Mouse (Mus musculus) lung, embryonic 16.5 days (tissue): Measurements from ENCODE around the gene Fos. TPM values are rescaled to one million over a fixed set of nuclear protein-coding genes. Genes with fewer than 3 reads are reported as not detected.

Source experiments
- ATAC-seq: fragments of 200-750 bp; cut with Nextera tagmentation; 2 replicates; pipeline ENCODE4 v1.8.0; 2017; ENCODE audit warnings: low read depth, mild to moderate bottlenecking, moderate library complexity
- H3K27ac ChIP-seq: fragments of 300-500 bp; sonication (generic); 2 replicates; pipeline ENCODE4 v1.5.1; 2014; ENCODE audit warnings: mild to moderate bottlenecking, control low read depth, low read length
- H3K27me3 ChIP-seq: fragments of 300-500 bp; sonication (generic); 2 replicates; pipeline ENCODE4 v1.6.1; 2014; ENCODE audit warnings: low read depth, low read length, mixed read lengths; ENCODE audit not compliant: control insufficient read depth, insufficient read depth
- H3K36me3 ChIP-seq: fragments of 300-500 bp; sonication (generic); 2 replicates; pipeline ENCODE4 v1.6.1; 2014; ENCODE audit warnings: low read length; ENCODE audit not compliant: control insufficient read depth, insufficient read depth
- H3K4me1 ChIP-seq: fragments of 300-500 bp; sonication (generic); replicated peaks from 2 replicates; pipeline ENCODE4 v1.6.1; 2014; ENCODE audit warnings: low read length, mixed read lengths; ENCODE audit not compliant: control insufficient read depth, insufficient read depth
- H3K4me2 ChIP-seq: fragments of 300-500 bp; sonication (generic); 2 replicates; pipeline ENCODE4 v1.6.1; 2014; ENCODE audit warnings: low read depth, low read length, control low read depth
- H3K4me3 ChIP-seq: fragments of 300-500 bp; sonication (generic); 2 replicates; pipeline ENCODE4 v1.5.1; 2014; ENCODE audit warnings: mild to moderate bottlenecking, low read length, control low read depth
- H3K9ac ChIP-seq: fragments of 300-500 bp; sonication (generic); 2 replicates; pipeline ENCODE4 v1.6.1; 2014; ENCODE audit warnings: low read length, control low read depth
- H3K9me3 ChIP-seq: fragments of 300-500 bp; sonication (generic); 2 replicates; pipeline ENCODE4 v1.6.1; 2016; ENCODE audit warnings: low read length; ENCODE audit not compliant: control insufficient read depth
- WGBS: fragments of 180-500 bp; shearing (Covaris S2); extraction: QIAGEN DNeasy Blood & Tissue Kit; methylation state at CpG from one replicate; pipeline ENCODE4 v1.1.7; 2014; 5-methylcytosine and 5-hydroxymethylcytosine counted together
- polyA plus RNA-seq: library from polyadenylated mRNA; unstranded; fragments of >200 nt; fragmentation: Nextera tagmentation; extraction: Ambion mirVana; gene quantifications from 2 replicates; pipeline ENCODE4 v1.2.1, GENCODE M21; 2015

The Fos gene
- polyA plus RNA-seq, 1 experiment from 2014 or later = 6.8 TPM

GRCm38 (mm10) chr12:85514958-85515357 lies 41.3 kb downstream of the Fos start:
- ATAC-seq = no peak
- H3K4me3 ChIP-seq = no peak overlapping the region
- H3K27me3 ChIP-seq = no peaks in the 10 kb centered on the region
- H3K4me1 ChIP-seq = no peaks in the 10 kb centered on the region
- H3K36me3 ChIP-seq = no peaks in the 10 kb centered on the region
- no peak overlapping the region for H3K9ac ChIP-seq
- H3K27ac ChIP-seq = no peak overlapping the region
- 67% methylated on average over 5 of the region's 5 CpGs for WGBS
- no peak overlapping the region for H3K4me2 ChIP-seq
- H3K9me3 ChIP-seq = no peaks in the 10 kb centered on the region

- no peaks in the 10 kb centered on the region for H3K36me3 ChIP-seq
- no peak overlapping the region for H3K27ac ChIP-seq
- no peak overlapping the region for H3K4me2 ChIP-seq
- no peaks in the 10 kb centered on the region for H3K4me1 ChIP-seq
- no peak overlapping the region for H3K9ac ChIP-seq
- H3K9me3 ChIP-seq = no peaks in the 10 kb centered on the region
- WGBS = 77% methylated on average over 3 of the region's 3 CpGs
- H3K4me3 ChIP-seq = no peak overlapping the region
- H3K27me3 ChIP-seq = no peaks in the 10 kb centered on the region
- no peak for ATAC-seq
Measured at GRCm38 (mm10) chr12:85515865-85516264, 42.2 kb downstream of the Fos start.

DNA sequence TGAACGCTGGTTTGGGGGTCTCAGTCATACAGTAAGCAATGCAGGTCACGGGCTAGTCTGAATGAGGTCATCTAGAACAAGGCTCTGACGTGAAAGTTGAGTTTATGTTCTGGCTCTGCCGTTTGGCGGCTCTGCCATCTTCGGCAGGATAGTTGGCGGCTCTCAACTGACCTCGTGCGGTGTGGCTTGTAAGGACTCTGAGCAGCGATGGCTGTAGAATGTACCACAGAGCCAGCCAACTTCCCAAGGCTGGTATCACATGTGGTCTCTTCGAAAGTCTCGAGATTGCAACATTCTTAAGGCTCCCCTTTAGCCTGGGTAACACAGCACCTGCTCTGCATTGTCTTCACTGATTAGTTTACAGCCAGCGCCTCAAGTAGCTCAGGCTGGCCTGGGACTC lies 43.6 kb downstream of the Fos start:
- H3K36me3 ChIP-seq = no peaks in the 10 kb centered on the region

DNA sequence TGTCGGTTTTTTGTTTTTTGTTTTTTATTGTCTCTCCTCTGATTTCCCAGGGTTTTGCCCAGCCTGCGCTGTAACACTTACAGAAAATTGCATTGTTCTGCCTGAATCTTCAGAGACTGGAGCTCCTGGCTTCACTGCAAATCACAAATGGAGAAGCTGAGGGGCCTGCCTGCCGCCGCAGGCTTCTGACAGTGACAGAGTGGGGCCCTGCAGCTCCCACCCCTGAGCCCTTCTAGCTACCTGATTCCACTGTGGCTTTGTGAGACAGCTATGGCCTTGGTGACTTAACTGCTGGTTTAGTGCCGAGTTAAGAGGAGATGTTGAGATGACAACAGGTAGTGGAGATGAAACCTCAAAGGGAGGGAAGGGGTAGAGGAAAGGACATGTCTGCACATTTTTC lies 44.3 kb downstream of the Fos start:
- Histone ChIP-seq H3K27me3 (no peaks in the 10 kb centered on the region), H3K4me3 (no peak overlapping the region), H3K27ac (no peak overlapping the region), H3K9ac (no peak overlapping the region), H3K36me3 (no peaks in the 10 kb centered on the region), H3K4me1 (peaks cover 3% of the 10 kb centered on the region), H3K4me2 (no peak overlapping the region), H3K9me3 (no peaks in the 10 kb centered on the region)
- no peak for ATAC-seq
- WGBS = 63% methylated on average over 5 of the region's 5 CpGs

More for the DNA sequence above, 43.6 kb downstream of the Fos start:
- Histone ChIP-seq H3K4me1 (peaks cover under 1% of the 10 kb centered on the region), H3K27ac (no peak overlapping the region), H3K4me2 (no peak overlapping the region), H3K9me3 (no peaks in the 10 kb centered on the region), H3K4me3 (no peak overlapping the region), H3K9ac (no peak overlapping the region), H3K27me3 (no peaks in the 10 kb centered on the region)
- WGBS = 83% methylated on average over 13 of the region's 13 CpGs
- ATAC-seq = no peak

GRCm38 (mm10) chr12:85519553-85519952 lies 45.9 kb downstream of the Fos start:
- Histone ChIP-seq H3K9ac (no peak overlapping the region), H3K4me3 (no peak overlapping the region), H3K27me3 (no peaks in the 10 kb centered on the region), H3K27ac (no peak overlapping the region), H3K4me1 (peaks cover 8% of the 10 kb centered on the region), H3K9me3 (no peaks in the 10 kb centered on the region), H3K36me3 (no peaks in the 10 kb centered on the region), H3K4me2 (no peak overlapping the region)
- WGBS = 86% methylated on average over 6 of the region's 6 CpGs
- ATAC-seq = no peak

DNA sequence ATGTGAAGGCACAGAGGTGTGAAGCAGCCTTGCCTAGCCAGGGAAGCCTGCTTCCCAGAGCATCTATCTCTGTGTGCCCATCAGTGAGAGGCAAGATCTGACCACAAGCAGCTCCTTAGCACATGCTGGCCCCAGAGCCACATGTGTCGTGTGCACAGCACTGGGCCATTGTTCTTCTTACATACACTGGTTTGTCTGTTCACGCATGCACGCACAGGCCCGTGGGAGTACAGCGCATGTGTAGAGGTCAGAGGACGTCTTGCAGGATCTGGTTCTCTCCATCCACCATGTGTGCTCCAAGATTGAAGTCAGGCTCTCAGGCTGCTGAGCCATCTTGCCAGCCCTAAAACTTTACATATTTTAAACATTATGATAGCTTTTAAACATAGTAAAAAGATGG lies 47.4 kb downstream of the Fos start:
- no peaks in the 10 kb centered on the region for H3K36me3 ChIP-seq
- H3K4me1 ChIP-seq = peaks cover 8% of the 10 kb centered on the region
- WGBS = 93% methylated on average over 6 of the region's 6 CpGs
- H3K4me3 ChIP-seq = no peak overlapping the region
- H3K9me3 ChIP-seq = no peaks in the 10 kb centered on the region
- no peak overlapping the region for H3K27ac ChIP-seq
- H3K9ac ChIP-seq = no peak overlapping the region
- no peaks in the 10 kb centered on the region for H3K27me3 ChIP-seq
- no peak for ATAC-seq
- H3K4me2 ChIP-seq = no peak overlapping the region

DNA sequence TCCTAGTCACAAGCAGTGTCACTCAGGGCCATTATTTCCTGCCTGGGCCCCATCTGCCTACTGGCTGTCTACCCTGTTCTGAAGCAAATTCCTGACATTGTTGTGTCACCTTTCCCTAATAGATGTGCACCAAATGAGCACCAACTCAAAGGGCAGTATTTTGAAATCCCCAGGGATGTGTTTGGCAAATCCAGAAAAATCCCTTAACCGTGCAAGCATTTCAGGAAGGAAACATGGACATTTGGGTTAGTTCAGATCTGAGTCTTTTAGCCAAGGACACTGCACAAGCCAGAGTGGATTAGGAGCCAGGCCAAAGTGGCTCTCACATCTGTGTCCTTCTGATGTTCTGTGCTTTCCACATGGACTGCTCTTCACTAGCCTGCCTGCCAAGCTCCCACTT lies 48.0 kb downstream of the Fos start:
- ATAC-seq = no peak
- Histone ChIP-seq H3K4me3 (no peak overlapping the region), H3K27ac (no peak overlapping the region), H3K9me3 (no peaks in the 10 kb centered on the region), H3K27me3 (no peaks in the 10 kb centered on the region), H3K4me1 (peaks cover 8% of the 10 kb centered on the region), H3K4me2 (no peak overlapping the region), H3K9ac (no peak overlapping the region), H3K36me3 (no peaks in the 10 kb centered on the region)
- 56% methylated on average over 1 of the region's 1 CpGs for WGBS

- no peaks in the 10 kb centered on the region for H3K9me3 ChIP-seq
- H3K4me2 ChIP-seq = no peak overlapping the region
- ATAC-seq = peak; percentile 36
- no peak overlapping the region for H3K4me3 ChIP-seq
- no peaks in the 10 kb centered on the region for H3K27me3 ChIP-seq
- no peak overlapping the region for H3K9ac ChIP-seq
- H3K4me1 ChIP-seq = peaks cover 8% of the 10 kb centered on the region
- H3K36me3 ChIP-seq = no peaks in the 10 kb centered on the region
- WGBS = 47% methylated on average over 7 of the region's 7 CpGs
- H3K27ac ChIP-seq = no peak overlapping the region
Measured at GRCm38 (mm10) chr12:85522631-85523388, 49.1 kb downstream of the Fos start.

DNA sequence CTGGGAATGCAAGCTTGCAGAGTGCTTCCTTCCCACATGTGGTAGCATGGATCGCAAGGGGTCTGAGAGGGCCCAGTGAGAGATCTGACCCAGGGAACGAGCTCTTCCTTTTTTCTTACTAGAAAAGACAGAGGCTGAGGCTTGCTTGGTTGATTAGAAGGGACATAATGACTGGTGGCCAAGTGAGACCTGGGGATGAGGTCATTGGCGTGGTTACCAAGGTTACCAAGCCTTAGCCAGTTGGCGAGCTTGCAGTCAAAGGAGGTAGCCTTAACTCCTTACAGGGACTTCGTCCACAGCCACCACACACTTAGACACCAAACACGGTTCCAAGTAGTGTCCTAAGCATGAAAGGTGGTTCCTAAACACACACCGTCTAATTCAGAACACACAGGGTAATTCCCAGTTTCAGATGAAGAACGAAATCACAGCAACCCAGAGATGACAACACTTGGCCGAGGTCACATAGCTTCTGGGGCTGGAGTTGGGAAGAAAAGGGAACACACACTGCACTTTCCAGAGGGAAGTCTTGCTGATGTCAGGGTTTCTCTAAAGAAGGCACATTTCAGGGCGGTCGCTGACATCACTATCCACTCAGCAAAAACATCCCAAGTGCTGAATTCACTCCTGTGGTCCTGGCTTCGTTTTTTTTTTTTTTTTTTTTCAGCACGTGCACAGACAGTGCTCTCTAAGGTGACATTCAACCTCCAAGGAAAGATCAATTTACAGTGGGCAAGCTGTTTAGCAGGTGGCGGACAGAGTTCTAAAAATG lies 49.9 kb downstream of the Fos start:
- H3K4me2 ChIP-seq = no peak overlapping the region
- no peaks in the 10 kb centered on the region for H3K27me3 ChIP-seq
- H3K4me1 ChIP-seq = peaks cover 8% of the 10 kb centered on the region
- H3K4me3 ChIP-seq = no peak overlapping the region
- H3K27ac ChIP-seq = no peak overlapping the region
- 58% methylated on average over 14 of the region's 14 CpGs for WGBS
- H3K9ac ChIP-seq = no peak overlapping the region
- no peaks in the 10 kb centered on the region for H3K36me3 ChIP-seq
- ATAC-seq = no peak
- no peaks in the 10 kb centered on the region for H3K9me3 ChIP-seq
